Mouse (Mus musculus) embryonic facial prominence, embryonic 11.5 days (tissue): ENCODE results near the gene Art3. TPM values are rescaled to one million over a fixed set of nuclear protein-coding genes. Genes with fewer than 3 reads are reported as not detected.
A peak's percentile ranks its signal among the peaks of the same experiment; 100 is the strongest.

ENCODE experiments used
- ATAC-seq: fragments of 200-750 bp; cut with Nextera tagmentation; replicated peaks from 2 replicates; pipeline ENCODE4 v1.8.0; 2017; ENCODE audit warnings: low read depth; ENCODE audit not compliant: insufficient number of reproducible peaks, low FRiP score, low TSS enrichment
- DNase-seq: peaks from one replicate; pipeline ENCODE4 v3.0.0-alpha.2; 2015; ENCODE audit warnings: low spot score
- H3K27ac ChIP-seq: fragments of 300-500 bp; sonication (generic); replicated peaks from 2 replicates; pipeline ENCODE4 v1.5.1; 2014; ENCODE audit warnings: mild to moderate bottlenecking, low read depth, low read length, control low read depth
- H3K27me3 ChIP-seq: fragments of 300-500 bp; sonication (generic); 2 replicates; pipeline ENCODE4 v1.6.1; 2014; ENCODE audit warnings: mild to moderate bottlenecking, low read length, moderate library complexity, mixed read lengths; ENCODE audit not compliant: control insufficient read depth, insufficient read depth
- H3K36me3 ChIP-seq: fragments of 300-500 bp; sonication (generic); replicated peaks from 2 replicates; pipeline ENCODE4 v1.6.1; 2014; ENCODE audit warnings: low read depth, mild to moderate bottlenecking, low read length, moderate library complexity, mixed read lengths; ENCODE audit not compliant: control insufficient read depth, insufficient read depth
- H3K4me1 ChIP-seq: fragments of 300-500 bp; sonication (generic); 2 replicates; pipeline ENCODE4 v1.6.1; 2014; ENCODE audit warnings: low read length, mixed read lengths; ENCODE audit not compliant: control insufficient read depth, insufficient read depth
- H3K4me2 ChIP-seq: fragments of 300-500 bp; sonication (generic); 2 replicates; pipeline ENCODE4 v1.6.1; 2014; ENCODE audit warnings: low read depth, mild to moderate bottlenecking, control low read depth, low read length, moderate library complexity
- H3K4me3 ChIP-seq: fragments of 300-500 bp; sonication (generic); 2 replicates; pipeline ENCODE4 v1.5.1; 2014; ENCODE audit warnings: low read depth, low read length, control low read depth
- H3K9ac ChIP-seq: fragments of 300-500 bp; sonication (generic); replicated peaks from 2 replicates; pipeline ENCODE4 v1.6.1; 2014; ENCODE audit warnings: mild to moderate bottlenecking, control low read depth, low read length
- H3K9me3 ChIP-seq: fragments of 300-500 bp; sonication (generic); replicated peaks from 2 replicates; pipeline ENCODE4 v1.6.1; 2016; ENCODE audit warnings: mild to moderate bottlenecking, low read length, inconsistent platforms, mixed read lengths; ENCODE audit not compliant: control insufficient read depth
- WGBS: fragments of 180-500 bp; shearing (Covaris S2); extraction: QIAGEN DNeasy Blood & Tissue Kit; methylation state at CpG from one replicate; pipeline ENCODE4 v1.1.7; 2014; 5-methylcytosine and 5-hydroxymethylcytosine counted together
- polyA plus RNA-seq: library from polyadenylated mRNA; unstranded; fragments of >200 nt; fragmentation: Nextera tagmentation; extraction: Ambion mirVana; gene quantifications from 2 replicates; pipeline ENCODE4 v1.2.1, GENCODE M21; 2014

The Art3 gene
- polyA plus RNA-seq, 1 experiment from 2014 or later, result 1.4 TPM

DNA sequence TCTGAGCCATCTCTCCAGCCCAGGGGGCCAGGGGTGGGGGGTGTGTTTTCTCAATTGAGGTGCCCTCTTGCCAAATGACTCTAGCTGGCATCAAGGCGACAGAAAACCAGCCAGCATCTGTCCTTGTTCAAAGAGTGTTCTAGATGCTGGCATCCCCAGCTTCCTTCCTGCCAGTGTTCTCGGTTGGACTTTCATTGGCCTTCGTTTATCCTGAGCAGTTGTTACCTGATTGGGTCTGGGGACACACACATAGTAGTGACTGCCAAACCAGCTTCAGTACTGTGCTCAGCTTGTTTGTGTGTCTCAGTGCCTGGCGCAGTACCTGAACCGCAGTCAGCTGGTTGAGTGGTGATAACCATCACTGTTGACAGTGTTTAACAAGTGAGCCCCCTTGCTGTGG lies 54.5 kb downstream of the Art3 start:
- WGBS, result 83% methylated on average over 5 of the region's 5 CpGs
- no peaks in the 10 kb centered on the region for H3K4me1 ChIP-seq
- no peak overlapping the region for H3K9ac ChIP-seq
- no peak overlapping the region for H3K27ac ChIP-seq
- H3K9me3 ChIP-seq, result no peaks in the 10 kb centered on the region
- H3K4me3 ChIP-seq, result no peak overlapping the region
- ATAC-seq, result no peak
- no peaks in the 10 kb centered on the region for H3K36me3 ChIP-seq
- no peak for DNase-seq
- no peaks in the 10 kb centered on the region for H3K27me3 ChIP-seq
- H3K4me2 ChIP-seq, result no peak overlapping the region

DNA sequence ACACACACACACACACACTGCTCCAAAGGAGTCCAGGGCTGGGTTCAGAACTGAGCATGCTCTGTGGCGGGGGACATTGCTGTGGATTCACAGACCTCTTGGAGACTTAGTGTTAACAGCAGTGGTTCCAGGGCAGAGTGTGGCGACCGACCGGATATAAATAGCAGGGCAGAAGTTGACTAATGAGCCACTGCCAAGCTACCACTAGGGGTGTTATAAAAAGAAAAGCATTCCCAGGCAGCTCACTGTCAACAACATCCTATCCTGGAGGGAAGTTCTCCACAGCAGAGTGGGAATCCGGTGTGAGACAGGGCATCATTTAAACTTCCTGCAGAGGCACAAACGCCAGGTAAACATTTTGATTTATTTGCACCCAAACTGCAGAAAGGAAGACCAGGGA lies 55.0 kb downstream of the Art3 start:
- no peak overlapping the region for H3K9ac ChIP-seq
- peaks cover 3% of the 10 kb centered on the region for H3K27me3 ChIP-seq
- DNase-seq (no peak), ATAC-seq (no peak)
- H3K27ac ChIP-seq, result no peak overlapping the region
- 48% methylated on average over 6 of the region's 6 CpGs for WGBS
- H3K4me2 ChIP-seq, result no peak overlapping the region
- no peaks in the 10 kb centered on the region for H3K4me1 ChIP-seq
- no peaks in the 10 kb centered on the region for H3K36me3 ChIP-seq
- H3K4me3 ChIP-seq, result no peak overlapping the region
- no peaks in the 10 kb centered on the region for H3K9me3 ChIP-seq

DNA sequence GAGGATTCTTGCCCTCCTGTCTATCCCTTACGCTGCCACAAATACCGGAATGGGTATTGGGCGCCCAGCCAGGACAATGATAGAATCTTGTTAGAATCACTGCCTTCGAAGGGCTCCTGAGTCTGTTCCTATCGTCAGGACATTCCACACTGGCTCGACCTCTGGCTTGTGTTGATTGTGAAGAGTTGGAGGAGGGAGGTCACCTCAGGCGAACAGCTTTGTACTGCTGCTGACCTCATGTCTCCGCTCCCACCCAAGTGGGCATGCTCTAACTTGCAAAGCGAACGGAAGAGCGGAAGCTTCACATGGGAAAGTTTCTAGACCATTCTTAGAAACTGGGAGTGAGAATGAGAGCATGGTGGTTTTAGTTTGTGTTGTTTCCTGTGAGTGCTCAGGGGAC lies 55.8 kb downstream of the Art3 start:
- 73% methylated on average over 11 of the region's 11 CpGs for WGBS
- no peak for DNase-seq
- no peaks in the 10 kb centered on the region for H3K4me1 ChIP-seq
- no peaks in the 10 kb centered on the region for H3K9me3 ChIP-seq
- no peak for ATAC-seq
- no peak overlapping the region for H3K27ac ChIP-seq
- H3K4me2 ChIP-seq, result no peak overlapping the region
- no peak overlapping the region for H3K4me3 ChIP-seq
- H3K27me3 ChIP-seq, result peaks cover 10% of the 10 kb centered on the region
- H3K36me3 ChIP-seq, result no peaks in the 10 kb centered on the region
- no peak overlapping the region for H3K9ac ChIP-seq

DNA sequence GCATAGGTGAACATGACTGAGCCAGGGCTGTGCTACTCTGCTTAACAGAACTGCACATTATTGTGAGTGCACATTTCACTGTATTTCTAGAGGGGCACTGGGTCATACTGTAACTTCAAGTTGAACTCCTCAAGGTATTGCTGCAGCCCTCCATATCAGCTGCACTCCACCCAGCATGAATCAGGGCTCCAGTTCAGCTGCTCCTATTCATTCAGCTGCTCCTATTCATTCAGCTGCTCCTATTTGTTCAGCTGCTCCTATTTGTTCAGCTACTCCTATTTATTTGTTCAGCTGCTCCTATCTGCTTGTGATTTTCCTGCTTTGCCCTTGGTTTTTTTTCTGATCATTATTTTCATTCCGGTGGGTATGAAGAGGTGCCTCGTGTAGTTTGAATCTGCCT lies 58.4 kb downstream of the Art3 start:
- Histone ChIP-seq H3K27me3 (peaks cover 13% of the 10 kb centered on the region), H3K4me1 (no peaks in the 10 kb centered on the region), H3K9ac (no peak overlapping the region), H3K4me3 (no peak overlapping the region), H3K27ac (no peak overlapping the region), H3K36me3 (no peaks in the 10 kb centered on the region), H3K9me3 (no peaks in the 10 kb centered on the region), H3K4me2 (no peak overlapping the region)
- no peak for DNase-seq
- 74% methylated on average over 2 of the region's 2 CpGs for WGBS
- ATAC-seq, result no peak

DNA sequence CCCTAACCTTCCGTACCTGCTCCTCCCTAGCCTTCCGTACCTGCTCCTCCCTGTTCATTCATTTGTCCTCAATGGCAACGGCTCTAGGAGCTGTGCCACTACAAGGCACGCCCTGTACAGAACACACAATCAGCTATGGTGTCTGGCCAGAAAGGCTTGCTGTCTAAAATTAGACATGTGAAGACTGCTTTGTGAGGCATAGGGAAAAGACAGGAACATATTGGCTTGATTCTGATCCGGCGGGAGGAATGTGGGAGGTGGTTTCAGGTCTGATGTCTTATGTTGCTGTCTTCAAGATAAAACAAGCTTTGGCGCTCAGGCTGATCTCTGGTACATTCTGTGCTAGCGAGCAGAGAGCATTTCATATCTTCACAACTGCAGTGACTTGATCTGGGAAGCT lies 59.0 kb downstream of the Art3 start:
- DNase-seq, result no peak

DNA sequence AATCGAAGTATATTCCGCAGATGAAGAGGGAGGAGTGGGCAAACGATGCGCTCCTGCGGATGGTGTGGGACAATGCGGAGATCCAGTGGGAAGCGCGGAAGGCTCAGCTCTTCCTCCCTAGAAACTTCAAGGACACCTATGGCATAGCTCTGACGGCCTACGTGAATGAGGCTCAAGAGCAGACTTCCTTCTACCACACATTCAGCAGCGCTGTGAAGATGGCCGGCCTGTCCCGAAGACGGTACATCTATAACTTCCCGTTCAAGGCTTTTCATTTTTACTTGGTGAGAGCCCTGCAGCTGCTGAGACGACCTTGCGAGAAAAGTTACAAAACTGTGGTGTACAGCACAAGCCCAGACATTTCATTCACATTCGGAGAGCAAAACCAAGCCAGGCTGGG lies 60.9 kb downstream of the Art3 start:
- WGBS, result 35% methylated on average over 18 of the region's 18 CpGs
- Histone ChIP-seq H3K4me3 (no peak overlapping the region), H3K9me3 (no peaks in the 10 kb centered on the region), H3K36me3 (no peaks in the 10 kb centered on the region), H3K4me2 (peak overlapping the region; percentile 2), H3K4me1 (no peaks in the 10 kb centered on the region), H3K27me3 (peaks cover 13% of the 10 kb centered on the region), H3K9ac (no peak overlapping the region), H3K27ac (no peak overlapping the region)
- ATAC-seq (no peak), DNase-seq (no peak)

More for the DNA sequence above, 59.0 kb downstream of the Art3 start:
- no peak overlapping the region for H3K4me3 ChIP-seq
- no peaks in the 10 kb centered on the region for H3K9me3 ChIP-seq
- H3K36me3 ChIP-seq, result no peaks in the 10 kb centered on the region
- peaks cover 13% of the 10 kb centered on the region for H3K27me3 ChIP-seq
- H3K27ac ChIP-seq, result no peak overlapping the region
- WGBS, result 75% methylated on average over 8 of the region's 8 CpGs
- no peak overlapping the region for H3K4me2 ChIP-seq
- H3K4me1 ChIP-seq, result no peaks in the 10 kb centered on the region
- no peak for ATAC-seq
- no peak overlapping the region for H3K9ac ChIP-seq

GRCm38 (mm10) chr5:92393863-92394262 lies 62.2 kb downstream of the Art3 start:
- no peaks in the 10 kb centered on the region for H3K4me1 ChIP-seq
- 63% methylated on average over 10 of the region's 10 CpGs for WGBS
- no peaks in the 10 kb centered on the region for H3K36me3 ChIP-seq
- H3K4me2 ChIP-seq, result no peak overlapping the region
- no peak overlapping the region for H3K27ac ChIP-seq
- H3K27me3 ChIP-seq, result peaks cover 13% of the 10 kb centered on the region
- no peak for ATAC-seq
- no peaks in the 10 kb centered on the region for H3K9me3 ChIP-seq
- no peak for DNase-seq
- H3K4me3 ChIP-seq, result no peak overlapping the region
- no peak overlapping the region for H3K9ac ChIP-seq

DNA sequence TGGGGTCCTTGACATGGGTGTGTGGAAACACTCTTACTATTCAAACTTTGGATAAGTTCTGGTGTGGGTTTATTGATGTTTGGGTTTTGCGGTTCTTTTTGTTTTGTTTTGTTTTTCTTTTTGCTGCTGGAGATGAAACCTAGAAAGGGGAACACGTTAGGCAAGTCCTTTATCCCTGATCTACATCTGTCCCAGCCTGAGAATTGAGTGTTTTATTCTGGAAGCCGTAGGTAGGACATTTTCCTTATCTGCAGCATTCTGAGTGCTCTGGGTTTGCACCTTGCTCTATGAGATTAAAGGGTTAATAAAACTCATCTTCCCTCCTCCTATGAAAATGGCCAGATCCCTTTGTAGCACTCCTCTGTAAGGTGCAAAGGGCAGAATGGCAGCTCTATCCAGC lies 64.1 kb downstream of the Art3 start:
- ATAC-seq (no peak), DNase-seq (no peak)
- Histone ChIP-seq H3K9ac (no peak overlapping the region), H3K36me3 (no peaks in the 10 kb centered on the region), H3K27ac (no peak overlapping the region), H3K9me3 (no peaks in the 10 kb centered on the region), H3K4me3 (no peak overlapping the region), H3K4me2 (no peak overlapping the region), H3K4me1 (no peaks in the 10 kb centered on the region), H3K27me3 (peaks cover 13% of the 10 kb centered on the region)
- 86% methylated on average over 3 of the region's 3 CpGs for WGBS
